Mouse (Mus musculus) lung, postnatal 0 days (tissue): ENCODE measurements at regions not wholly inside any gene's neighbourhood (a gene's known extent, or its start where the extent isn't known, plus 50 kb on each side); places are given as distances from the start of the nearest gene placed in this dataset.

ENCODE experiments used
- CTCF ChIP-seq: IDR thresholded peaks from 2 replicates; pipeline ENCODE4 v1.5.1; 2016; ENCODE audit warnings: antibody characterized with exemption, mild to moderate bottlenecking
- EP300 ChIP-seq: IDR thresholded peaks from 2 replicates; pipeline ENCODE4 v1.6.1; 2016; ENCODE audit warnings: antibody characterized with exemption, mild to moderate bottlenecking, control low read depth

DNA sequence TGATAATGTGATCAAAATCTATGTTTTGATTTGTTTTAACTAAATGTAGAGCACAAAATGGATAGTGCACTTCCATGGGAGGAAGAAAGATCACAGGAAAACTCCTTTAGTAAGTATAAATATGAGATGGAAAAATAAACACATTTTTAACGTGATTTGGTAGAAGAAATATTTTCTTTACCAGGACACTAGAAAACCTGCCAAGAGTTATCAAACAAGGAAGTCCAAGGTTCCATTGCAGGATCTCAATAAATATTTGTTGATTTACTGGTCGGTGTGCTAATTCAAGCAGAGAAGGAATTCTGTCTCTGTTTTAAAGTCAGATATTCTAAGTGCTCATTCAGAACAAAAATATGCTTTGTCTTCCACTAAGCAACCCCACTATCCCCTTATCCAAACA, 73.8 kb upstream of the Acsl1 start:
- TF ChIP-seq CTCF (no peak), EP300 (no peak)
